Mouse (Mus musculus) 416B (cell line): ENCODE measurements at regions not wholly inside any gene's neighbourhood (a gene's known extent, or its start where the extent isn't known, plus 50 kb on each side); places are given as distances from the start of the nearest gene placed in this dataset.

Experiments used
- DNase-seq: peaks from one replicate; pipeline ENCODE4 v3.0.0; 2011; ENCODE audit warnings: low read depth

DNA sequence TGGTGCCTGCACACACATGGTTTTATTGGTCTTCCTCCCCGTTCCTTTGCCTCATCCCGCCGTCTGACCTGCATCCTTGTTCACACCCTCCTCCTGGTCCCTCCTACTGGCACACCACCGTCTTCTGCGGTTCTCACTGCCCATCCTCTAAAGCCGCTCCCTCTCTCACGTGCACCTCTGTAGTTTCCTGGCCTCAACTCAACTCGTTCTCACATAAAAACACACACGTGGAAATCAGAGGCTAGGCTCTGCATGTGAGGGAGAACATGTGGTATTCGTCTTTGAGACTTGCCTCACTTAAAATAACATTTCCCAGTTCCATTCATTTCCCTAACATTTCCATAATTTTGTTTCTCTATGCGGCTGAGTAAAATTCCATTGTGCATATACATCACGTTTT, 69.5 kb downstream of the Aldh8a1 start:
- DNase-seq: no peak

DNA sequence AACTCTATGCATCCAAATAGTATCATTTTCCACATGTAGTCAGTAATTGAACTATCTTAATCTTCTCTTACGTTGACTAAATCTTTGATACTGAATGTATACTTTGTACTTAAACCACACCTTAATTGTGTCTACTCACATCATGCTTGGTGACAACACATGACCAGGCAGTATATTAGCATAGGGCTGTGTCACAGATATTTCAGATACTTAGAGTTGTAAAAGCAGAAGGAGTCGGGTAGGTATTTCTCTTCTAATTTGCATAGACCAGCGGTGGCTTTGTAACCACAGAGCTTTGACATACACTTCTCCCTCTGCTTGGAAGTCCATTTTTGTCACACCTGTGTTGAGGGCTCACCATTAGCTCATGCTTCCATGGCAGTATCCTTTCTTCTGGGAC, 71.0 kb downstream of the Aldh8a1 start:
- DNase-seq: no peak

DNA sequence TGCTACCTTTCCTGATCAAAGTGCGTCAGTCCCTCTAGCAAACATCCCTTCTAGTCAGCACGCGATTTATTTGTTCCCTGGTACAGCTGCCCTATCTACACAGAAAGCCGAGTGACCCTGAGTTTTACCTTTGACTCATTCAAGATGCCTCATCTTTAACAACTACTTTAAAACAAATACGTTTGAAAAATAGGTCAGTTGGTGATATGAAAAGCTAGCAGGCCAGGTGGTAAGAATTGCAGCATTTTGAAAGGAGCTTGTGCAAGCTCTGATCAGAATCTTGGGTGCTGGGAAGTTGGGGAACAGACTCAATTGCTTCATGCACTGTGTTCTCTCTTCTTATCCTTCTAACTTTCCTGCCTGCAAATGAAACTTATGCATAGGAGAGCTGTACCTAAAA, 71.9 kb downstream of the Aldh8a1 start:
- DNase-seq: no peak

DNA sequence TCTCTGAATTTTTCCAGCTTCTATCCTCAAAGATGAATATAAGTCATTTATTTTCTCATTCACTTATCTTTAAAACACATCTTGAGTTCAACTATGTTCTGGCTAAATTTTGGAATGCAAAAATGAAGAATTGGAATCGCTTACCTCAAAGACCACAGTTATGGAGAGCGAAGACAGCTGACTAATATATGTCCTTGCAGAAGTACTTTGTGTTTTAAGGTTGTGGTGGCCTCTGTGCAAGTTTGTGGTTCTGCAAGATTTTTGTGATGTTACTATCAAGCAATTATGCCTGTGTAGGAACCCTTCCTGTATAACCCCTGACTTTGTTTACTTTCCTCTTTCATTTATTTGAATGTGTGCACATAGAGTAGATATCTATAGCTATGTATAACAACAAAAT, 75.5 kb downstream of the Aldh8a1 start:
- DNase-seq: no peak

DNA sequence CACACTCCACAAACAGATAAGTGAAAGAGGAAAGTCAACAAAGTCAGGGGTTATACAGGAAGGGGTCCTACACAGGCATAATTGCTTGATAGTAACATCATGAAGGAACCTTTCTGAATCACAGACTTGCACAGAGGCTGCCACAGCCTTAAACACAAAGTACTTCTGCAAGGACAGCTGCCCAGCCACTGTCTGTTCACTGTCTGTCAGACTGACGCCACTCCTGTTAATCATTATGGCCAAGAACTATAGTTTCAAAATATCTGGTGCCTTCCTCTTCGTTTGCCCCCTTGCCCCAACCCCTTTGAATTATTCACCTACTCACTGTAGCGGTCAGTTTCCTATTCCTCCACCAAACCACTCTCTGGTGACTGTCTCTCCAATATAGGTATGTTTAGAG, 76.4 kb downstream of the Aldh8a1 start:
- DNase-seq: no peak

DNA sequence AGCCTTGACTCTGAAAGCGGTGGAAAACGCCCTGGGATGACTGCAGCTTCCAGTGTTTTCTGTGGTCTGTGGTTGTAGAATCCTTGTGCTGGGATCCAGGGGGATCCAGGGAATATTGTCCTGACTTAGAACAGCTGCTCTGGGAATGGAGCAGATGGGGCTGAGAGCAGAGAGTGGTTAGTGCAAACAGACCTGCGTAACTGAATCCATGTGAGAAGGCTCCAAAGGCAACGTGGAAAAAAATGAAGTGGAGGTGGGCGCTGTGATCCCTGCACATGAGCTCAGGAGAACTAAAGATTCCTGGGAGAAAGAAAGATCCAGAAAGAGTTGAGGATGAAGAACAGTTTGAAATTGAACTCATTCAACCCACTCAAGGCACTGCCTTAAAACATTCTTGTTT, 77.1 kb downstream of the Aldh8a1 start:
- DNase-seq: no peak

DNA sequence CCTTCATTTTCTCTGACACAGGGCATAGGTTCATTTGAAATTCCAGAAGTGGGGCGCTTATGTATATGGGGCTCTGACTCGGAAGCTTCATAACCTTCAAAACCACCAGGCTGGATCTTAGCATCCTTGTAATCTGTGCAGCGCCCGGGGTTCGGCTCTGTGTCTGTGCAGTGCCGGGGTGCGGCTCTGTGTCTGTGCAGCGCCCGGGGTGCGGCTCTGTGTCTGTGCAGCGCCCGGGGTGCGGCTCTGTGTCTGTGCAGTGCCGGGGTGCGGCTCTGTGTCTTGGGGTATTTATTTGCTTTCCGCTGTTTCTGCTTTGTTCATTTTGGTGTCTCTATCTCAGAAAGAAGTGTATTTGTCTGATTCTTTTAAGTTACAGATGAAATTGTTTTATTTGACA, 77.7 kb downstream of the Aldh8a1 start:
- DNase-seq: no peak

DNA sequence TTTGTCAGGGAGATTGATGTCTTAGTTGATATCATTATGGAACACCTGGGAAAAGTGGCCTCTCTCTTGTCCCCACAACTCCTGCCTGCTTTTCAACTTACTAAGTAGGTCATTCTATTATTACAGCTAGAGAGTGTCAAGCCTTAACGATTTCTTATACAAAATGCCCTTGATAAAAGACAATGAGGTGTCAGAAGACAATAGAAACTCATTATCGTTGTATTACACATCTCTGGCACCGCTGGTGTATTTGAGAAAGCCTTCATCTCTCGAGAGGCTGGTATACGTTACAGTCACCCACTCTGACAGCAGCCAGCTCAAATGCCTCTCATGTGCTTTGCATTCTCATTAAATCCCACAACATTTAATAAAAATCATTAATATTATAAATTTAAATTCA, 78.8 kb downstream of the Aldh8a1 start:
- no peak for DNase-seq

DNA sequence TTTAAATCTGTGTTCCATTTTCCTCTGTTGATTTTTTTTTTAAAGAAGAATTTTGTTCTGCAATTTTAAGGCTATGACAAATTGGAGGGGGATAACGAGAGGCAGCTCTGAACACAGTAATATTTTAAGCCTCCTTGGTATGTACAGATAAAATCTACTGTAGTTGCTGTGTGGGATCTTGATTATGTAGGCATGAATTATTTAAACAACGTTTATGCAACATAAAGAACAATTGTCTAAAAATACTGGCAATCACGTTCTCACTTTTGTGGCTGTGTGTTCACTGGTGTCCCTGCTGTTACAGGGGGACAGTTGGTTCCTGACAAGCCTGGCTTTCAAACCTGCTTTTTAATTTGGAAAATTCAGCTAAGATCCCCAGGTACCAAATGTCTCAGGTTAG, 79.3 kb downstream of the Aldh8a1 start:
- no peak for DNase-seq

DNA sequence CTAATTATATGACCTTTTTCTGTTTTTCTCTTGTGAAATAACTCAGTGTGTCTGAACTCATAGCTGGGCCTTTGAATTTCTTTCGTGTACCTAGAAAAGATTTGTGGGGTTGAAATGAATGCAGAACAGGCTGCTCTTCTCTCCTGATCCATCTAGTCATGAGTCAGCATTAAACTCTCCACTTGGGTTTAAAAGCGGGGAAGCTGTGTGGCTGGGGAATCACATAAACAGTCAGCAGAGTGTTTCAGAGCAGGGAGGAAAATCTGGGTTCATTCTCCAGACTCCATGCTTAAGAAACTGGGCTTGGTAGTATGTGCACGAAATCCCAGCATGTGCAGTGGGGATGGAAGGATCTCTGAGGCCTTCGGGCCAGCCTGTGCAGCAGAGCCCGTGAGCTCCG, 79.9 kb downstream of the Aldh8a1 start:
- DNase-seq: no peak

DNA sequence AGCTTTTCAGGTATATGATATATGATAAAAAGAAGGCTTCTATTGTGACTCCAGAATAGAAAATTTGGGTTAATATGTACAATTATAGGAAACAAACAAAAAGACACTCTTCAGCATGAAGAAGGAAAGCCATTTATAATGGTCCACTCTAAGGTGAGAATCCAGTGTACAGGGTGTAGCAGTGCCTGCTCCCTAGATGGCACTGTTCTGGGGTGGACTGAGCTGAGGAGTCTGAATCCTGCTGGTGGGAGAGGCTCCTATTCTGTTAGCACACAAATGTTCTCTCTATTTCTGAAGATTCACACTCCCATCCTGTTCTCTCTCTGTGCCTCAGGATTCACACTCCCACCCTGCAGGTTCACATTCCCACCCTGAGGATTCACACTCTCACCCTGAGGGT, 81.5 kb downstream of the Aldh8a1 start:
- peak; percentile 5 for DNase-seq

DNA sequence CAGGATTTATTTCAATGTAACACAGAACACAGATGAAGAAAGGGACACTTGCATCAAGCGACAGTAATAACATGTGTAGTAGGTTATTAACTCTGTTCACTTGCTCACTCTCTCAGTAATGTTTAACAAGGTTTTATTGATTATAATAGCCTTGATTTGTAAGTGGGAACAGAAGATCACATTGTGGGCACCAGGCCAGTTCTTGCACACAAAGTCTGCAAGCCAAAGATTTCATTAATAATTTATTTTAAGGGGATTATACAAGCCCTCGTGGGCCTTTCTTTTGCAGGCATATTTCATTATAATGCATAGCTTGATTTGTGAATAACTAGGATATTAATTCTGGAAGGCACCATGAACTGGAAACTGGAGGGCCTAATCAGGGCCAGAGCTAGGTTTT, 83.0 kb downstream of the Aldh8a1 start:
- DNase-seq: no peak

DNA sequence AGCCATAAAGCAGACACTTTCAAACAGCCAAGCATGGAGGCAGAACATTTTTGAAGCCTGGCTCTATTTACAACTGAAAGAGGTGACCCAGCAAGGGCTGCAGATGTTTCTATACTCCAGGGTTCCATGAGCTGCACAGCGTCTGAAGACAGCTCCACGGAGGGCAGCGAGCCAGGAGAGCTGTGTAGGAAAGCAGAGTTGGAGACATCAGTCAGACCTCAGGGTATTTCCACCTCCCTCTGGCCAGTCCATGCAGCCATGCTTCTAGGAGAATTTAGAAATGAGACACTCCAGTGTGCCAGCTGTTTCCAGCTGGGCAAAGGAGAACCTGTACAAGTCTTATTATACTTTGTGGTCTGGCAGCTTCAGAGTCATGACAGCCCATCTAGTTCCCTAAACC, 85.8 kb downstream of the Aldh8a1 start:
- no peak for DNase-seq

DNA sequence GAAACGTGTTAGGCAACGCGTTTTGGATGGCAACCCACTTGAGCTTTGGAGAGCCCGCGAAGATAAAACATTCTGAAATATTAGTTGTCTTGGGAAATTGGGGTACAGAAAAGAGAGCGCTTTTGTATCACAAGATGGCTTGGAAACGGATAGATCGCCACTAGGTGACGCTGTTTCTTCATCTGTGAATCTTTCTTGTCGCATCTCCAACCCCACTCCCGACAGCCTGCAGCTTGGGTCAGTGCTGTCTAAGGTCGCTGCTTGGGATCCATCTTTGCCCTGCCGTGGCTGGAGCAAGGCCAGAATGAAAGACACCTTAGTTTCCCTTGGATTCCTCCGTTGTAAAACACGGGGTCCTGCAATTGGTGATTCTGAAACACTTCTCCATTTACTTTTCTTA, 88.3 kb downstream of the Aldh8a1 start:
- peak; percentile 79 for DNase-seq

DNA sequence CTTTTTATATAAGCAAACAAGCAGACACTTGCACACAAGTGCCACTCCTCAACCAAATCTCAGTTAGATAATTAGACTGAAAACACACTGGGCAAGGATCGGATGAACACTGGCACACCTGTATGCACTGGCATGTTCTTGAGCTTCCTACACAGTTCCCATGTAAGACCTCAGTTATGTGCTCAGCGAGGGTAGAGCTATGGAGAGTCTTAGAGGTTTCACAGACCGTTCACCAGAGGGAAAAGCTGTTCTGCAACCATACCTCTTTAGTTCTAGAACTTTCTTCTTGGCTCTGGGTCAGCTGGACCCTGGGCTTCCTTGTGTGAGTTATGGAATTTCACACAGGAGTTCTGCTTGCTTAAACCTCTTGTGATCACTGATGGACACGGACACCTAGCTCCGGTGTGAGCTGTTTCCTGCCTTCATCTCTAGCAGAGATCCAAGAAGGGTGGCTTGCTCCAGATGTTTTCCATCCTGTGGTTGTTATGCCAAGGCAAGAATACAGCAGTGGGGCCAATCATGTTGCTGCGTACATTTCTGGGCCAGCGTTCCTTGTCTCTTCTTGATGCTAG, 88.8 kb downstream of the Aldh8a1 start:
- DNase-seq: no peak

DNA sequence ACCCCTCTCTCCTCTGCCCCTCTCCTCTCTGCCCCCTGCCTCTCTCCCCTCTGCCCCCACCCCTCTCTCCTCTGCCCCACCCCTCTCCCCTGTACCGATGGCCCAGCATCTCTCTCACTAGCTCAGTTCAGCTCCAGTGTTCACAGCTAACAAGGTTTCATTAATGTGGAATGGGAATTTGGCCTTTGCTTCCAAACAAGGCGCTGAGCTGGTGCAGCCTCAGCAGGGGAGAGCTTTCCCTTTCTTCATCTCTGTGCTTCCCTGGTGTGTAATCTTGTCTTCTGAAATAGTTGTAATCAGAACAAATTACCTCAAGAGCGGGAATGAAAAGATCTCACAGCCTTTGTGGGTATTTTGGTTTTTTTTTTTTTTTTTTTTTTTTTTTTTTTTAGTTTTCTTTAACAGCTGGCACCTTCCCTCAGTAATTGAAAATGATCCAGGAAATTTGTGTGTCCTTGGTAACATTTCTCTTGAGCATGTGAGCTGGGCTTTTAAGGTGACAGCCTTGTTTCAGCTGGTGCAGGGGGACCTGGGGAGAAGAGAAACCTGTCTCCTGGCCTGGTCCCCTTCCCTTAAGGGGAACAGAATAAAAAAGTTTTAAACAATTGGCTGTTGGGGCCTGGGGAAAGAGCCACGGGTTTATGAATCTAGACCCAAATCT, 90.5 kb downstream of the Aldh8a1 start:
- no peak for DNase-seq

DNA sequence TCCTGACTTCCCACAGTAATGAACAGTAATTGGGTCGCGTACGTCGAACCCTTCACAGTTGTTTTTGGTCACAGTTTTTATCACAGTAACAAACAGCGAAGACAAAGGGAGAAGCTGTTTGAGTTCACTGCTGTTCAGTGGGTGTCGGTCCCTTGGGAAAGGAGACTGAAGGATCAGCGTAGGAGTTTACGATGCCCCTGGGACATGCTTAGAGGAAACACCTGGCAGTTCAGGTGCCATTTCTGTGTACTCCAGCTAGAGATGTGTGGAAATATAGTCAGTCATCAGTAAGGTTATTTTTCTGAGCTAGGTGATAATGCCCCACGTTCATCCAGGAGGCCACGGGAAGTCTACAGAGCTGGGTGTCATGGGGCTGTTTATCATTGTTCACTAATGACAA, 91.3 kb downstream of the Aldh8a1 start:
- DNase-seq: no peak

DNA sequence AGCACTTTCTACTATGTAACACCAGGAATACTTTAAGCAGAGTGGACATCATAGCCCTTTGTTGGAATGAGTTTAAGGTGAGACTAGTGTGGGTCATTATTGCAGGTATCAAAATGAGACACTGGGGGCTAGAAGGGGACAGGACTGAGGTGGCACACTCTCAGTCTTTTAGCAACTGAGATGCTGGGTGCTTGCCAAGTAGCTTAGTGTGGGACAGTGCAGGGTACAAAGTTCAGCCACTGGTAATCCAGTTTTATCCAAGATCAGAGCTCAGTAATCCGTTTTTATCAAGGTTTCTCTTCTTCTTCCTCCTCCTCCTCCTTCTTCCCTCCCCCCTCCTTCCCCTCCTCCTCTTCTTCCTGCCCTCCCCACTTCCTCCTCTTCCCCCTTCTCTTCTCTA, 92.9 kb downstream of the Aldh8a1 start:
- no peak for DNase-seq

DNA sequence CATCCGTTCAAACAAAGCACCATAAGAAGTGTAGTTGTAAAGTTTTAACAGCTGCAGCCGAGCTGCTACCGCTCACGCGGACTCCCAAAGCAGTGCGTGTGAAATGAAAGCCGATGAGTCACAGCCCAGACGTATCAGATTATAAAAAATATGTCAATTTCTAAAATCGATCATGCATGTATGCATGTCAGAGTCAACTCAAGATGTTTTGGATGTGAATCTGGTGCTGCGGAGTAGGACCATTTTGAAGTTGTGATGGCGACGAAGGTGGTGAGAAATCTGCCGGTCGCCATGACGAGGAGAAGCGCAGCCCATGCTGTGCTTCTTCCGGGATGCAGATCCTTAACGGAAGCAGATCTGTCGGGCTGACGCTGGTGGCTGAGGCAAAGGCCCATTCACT, 93.5 kb downstream of the Aldh8a1 start:
- no peak for DNase-seq

DNA sequence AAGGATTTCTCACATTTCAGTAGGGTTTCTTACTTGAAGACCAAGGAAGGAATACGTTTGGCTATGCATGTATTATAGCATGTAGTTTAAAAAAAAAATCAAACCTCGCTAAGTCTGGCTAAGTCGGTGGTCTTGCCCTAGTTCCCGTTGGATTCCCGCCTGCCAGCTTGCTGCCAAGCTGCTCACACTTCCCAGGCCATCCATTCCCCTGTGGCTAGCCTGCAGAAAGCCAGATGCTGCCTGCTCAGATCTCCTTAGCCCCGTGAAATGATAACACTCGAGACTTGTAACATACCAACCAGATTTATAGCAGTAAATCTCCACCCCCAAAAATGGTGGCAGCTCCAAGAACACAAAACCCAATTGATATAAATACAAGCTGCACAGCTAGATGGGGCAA, 97.2 kb downstream of the Aldh8a1 start:
- no peak for DNase-seq

DNA sequence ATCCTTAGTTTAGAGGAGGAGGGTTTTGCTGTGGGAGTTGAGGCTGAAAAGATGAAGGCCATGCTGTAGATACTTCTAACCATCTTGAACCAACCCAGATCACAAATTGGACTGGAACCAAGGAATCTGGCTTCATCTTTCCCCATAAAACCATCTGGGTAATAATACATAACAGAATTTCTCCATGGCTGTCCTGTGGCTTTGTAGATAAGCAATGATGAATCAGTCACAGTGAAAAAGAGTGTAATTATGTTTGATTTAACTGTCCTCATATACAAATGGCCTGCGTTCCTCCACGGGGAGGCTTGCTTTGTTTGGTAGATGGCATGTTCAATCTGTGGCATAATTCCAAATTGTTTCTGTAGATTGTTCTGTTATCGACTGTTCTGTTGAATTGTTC, 100.9 kb downstream of the Aldh8a1 start:
- no peak for DNase-seq

DNA sequence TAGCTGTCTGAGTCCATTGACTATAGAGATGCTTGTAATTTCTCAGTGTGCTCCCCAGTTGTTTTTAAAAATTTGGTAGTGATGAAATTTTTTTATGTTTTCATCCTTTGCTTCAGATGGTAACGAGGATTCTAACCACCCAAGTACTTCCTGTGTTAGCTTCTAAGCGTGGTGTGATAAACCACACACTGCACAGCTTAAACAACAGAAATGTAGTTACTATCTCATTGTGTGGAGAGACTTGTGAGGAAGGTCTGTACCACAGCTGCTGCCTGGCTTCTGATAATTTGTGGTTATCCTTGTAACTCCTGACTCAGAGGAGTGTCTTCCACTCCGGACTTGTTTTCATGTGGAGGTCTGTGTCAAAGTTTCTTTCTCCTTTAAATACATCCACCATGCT, 102.3 kb downstream of the Aldh8a1 start:
- peak; percentile 74 for DNase-seq

DNA sequence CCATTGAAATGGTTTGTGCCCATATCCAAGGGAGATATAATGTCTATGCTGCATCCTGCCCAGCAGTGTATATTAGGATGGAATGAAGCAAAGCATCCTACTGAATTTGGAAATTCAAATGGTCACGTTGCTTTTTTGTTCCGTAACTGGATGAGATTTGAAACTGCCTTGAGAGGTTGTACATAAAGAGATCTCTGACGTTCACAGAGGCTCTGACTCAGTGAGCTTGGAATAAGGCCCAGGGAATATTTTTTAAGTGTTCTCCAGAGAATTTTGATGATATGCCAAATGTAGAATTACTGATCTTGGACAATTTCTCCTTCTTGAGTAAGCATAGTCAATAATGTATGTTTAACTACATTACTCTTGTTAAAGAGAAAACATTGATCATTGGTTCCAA, 104.2 kb downstream of the Aldh8a1 start:
- DNase-seq: no peak

DNA sequence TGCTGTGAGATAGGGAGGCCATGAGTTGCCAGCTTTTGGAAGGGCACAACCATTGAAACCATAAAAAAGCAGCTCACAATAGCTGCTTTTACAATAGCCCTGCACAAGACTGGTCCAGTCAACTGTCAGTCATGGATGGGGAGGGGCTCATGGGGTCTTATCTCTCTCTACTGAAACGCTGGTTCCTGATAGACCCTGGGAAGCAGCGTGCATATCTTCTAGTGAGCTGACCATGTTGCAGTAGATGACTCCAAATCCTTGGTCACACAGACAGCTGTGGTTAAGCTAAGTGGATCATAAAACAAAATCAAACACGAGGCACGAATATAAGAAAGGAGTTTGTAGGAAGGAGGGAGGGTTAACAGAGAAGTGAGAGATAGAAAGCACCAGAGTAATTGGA, 105.0 kb downstream of the Aldh8a1 start:
- no peak for DNase-seq

DNA sequence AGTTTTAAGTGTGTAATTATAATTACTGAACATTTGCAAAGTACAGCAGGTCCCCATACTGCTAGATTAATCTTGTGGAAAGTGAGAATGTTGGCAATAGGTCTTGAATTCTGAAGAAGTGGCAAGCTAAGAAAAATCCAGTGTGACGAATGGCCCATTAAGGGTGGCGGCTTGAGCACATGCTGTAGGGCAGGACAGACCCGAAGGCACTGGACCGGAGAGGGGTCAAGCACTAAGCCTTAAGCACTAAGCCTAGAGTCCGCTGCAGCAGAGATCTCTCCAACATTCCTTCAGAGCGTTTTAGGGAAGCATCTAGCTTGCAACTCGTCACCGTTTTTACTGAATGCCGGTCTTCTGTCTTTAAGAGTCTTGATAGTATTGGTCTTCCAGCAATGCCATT, 105.6 kb downstream of the Aldh8a1 start:
- no peak for DNase-seq
